In the genomic region with DNA sequence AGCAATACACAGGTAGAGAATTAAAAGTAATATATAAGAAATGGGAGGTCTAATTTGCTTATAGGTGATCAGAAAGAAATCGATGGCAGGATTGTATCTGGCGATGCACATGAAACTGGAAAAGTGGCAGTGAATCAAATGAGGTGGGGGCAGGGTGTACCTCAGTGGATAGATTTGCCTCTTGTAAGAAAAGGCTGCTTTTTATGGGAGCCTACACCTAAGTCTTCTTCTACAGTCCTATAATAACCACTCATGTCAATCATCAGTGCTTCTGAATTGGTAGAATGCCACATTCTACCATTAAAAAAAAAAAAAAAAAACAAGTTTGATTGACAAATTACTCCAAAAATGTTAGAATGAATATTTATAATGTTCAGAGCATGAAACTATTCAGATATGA, we compare ENCODE assay signal across 27 mouse cellular contexts.
"Had no signal": no experiment of that assay in that cellular context is flagged by ENCODE, and none has a peak within 500 bp of the region (broad histone marks: within the 10 kb centered on the region; RNA-seq: fewer than 3 reads in every experiment).

No protein-coding gene starts in this region.

- H3K4me3 ChIP-seq: embryonic facial prominence, embryonic 10.5 days; embryonic facial prominence, embryonic 12.5 days; embryonic facial prominence, embryonic 13.5 days; embryonic facial prominence, embryonic 15.5 days; erythroblast, embryonic 14.5 days; forebrain, embryonic 10.5 days; forebrain, embryonic 15.5 days; gastrocnemius, adult 2 months; heart, adult 2 months; heart, embryonic 10.5 days; heart, embryonic 12.5 days had no signal

- H3K9ac ChIP-seq: embryonic facial prominence, embryonic 12.5 days; embryonic facial prominence, embryonic 13.5 days; embryonic facial prominence, embryonic 15.5 days; forebrain, embryonic 15.5 days; heart, embryonic 12.5 days had no signal

- H3K4me1 ChIP-seq: embryonic facial prominence, embryonic 10.5 days; embryonic facial prominence, embryonic 12.5 days; embryonic facial prominence, embryonic 13.5 days; embryonic facial prominence, embryonic 15.5 days; forebrain, embryonic 10.5 days; forebrain, embryonic 15.5 days; heart, embryonic 10.5 days; heart, embryonic 12.5 days had no signal

- H3K27me3 ChIP-seq: embryonic facial prominence, embryonic 12.5 days; embryonic facial prominence, embryonic 13.5 days; embryonic facial prominence, embryonic 15.5 days; forebrain, embryonic 15.5 days; heart, embryonic 12.5 days had no signal

- DNase-seq: cerebellum, adult 2 months; cerebellum, adult 8-10 months; cerebellum, adult 9-10 months; cerebellum, adult 9-11 months; cerebellum, postnatal 10 days; cerebellum, postnatal 14 days; cerebellum, postnatal 25 days; cerebellum, postnatal 36 days; embryo, embryonic 11 days; gastrocnemius, adult 2 months; gastrocnemius, postnatal 10 days; gastrocnemius, postnatal 14 days; gastrocnemius, postnatal 25 days; gastrocnemius, postnatal 36 days; heart, adult 11 months; heart, adult 18-20 months; heart, adult 2 months had no signal

- H3K9me3 ChIP-seq: embryonic facial prominence, embryonic 10.5 days; embryonic facial prominence, embryonic 12.5 days; embryonic facial prominence, embryonic 13.5 days; embryonic facial prominence, embryonic 15.5 days; forebrain, embryonic 10.5 days; forebrain, embryonic 15.5 days; heart, embryonic 10.5 days; heart, embryonic 12.5 days had no signal

- H3K4me2 ChIP-seq: embryonic facial prominence, embryonic 12.5 days; embryonic facial prominence, embryonic 13.5 days; embryonic facial prominence, embryonic 15.5 days; forebrain, embryonic 15.5 days; heart, embryonic 11.5 days; heart, embryonic 12.5 days had no signal

- H3K27ac ChIP-seq: embryonic facial prominence, embryonic 10.5 days; embryonic facial prominence, embryonic 12.5 days; embryonic facial prominence, embryonic 13.5 days; embryonic facial prominence, embryonic 15.5 days; forebrain, embryonic 10.5 days; forebrain, embryonic 15.5 days; gastrocnemius, adult 2 months; heart, adult 2 months; heart, embryonic 10.5 days had no signal

- H3K36me3 ChIP-seq: embryonic facial prominence, embryonic 10.5 days; embryonic facial prominence, embryonic 12.5 days; embryonic facial prominence, embryonic 13.5 days; embryonic facial prominence, embryonic 15.5 days; forebrain, embryonic 10.5 days; forebrain, embryonic 15.5 days; heart, embryonic 10.5 days; heart, embryonic 12.5 days had no signal
